Mouse (Mus musculus): ENCODE measurements around the gene Zfp692. TPM values are rescaled to one million over a fixed set of nuclear protein-coding genes. Genes with fewer than 3 reads are reported as not detected.
"Not testable (repeated sequence)": the region's sequence is repeated elsewhere in the genome, so short reads cannot be mapped to it uniquely, and the experiment has no call there.

Zfp692 gene
- polyA plus RNA-seq, 1 experiment from 2014 or later, result 27.1 TPM

- H3K27ac ChIP-seq, result no peak overlapping the region
- no peaks in the 10 kb centered on the region for H3K27me3 ChIP-seq (ENCODE audit: poor library complexity, severe bottlenecking)
- H3K9me3 ChIP-seq, result no peaks in the 10 kb centered on the region
- WGBS, result 84% methylated on average over 4 of the region's 4 CpGs
- no peak overlapping the region for H3K4me3 ChIP-seq
- H3K36me3 ChIP-seq (replicated peaks), result no peaks in the 10 kb centered on the region
- DNase-seq (ENCODE audit: extremely low spot score, low spot score), result no peak
- no peaks in the 10 kb centered on the region for H3K4me1 ChIP-seq
These were observed 16.1 kb upstream of the Zfp692 start for GRCm38 (mm10) chr11:58290812-58291211.

DNA sequence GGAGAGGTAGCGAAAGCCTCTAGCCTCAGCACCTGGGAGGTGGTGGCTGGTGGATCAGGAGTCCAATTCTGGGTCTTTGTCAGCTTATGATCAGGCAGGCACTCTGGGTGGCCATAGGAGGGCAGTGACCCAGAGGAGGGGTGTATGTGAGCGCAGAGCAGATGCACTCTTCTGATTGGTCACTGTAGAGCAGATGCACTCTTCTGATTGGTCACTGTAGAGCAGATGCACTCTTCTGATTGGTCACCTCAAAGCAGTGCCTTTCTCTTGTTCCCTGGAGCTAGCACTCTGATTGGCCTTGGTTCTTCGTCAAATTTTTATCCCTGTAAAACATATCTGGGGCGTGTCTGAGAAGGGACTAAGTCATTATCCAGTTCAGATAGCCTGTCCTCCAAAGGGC, 14.1 kb upstream of the Zfp692 start:
- Histone ChIP-seq H3K36me3 (replicated peaks) (no peaks in the 10 kb centered on the region), H3K4me1 (0 out of 2 replicates have a peak, but pooled peaks cover 7% of the 10 kb centered on the region), H3K27me3 (ENCODE audit: poor library complexity, severe bottlenecking) (no peaks in the 10 kb centered on the region), H3K4me3 (no peak overlapping the region), H3K9me3 (no peaks in the 10 kb centered on the region), H3K27ac (no peak overlapping the region)
- DNase-seq (ENCODE audit: extremely low spot score, low spot score), result no peak
- 62% methylated on average over 4 of the region's 4 CpGs for WGBS

DNA sequence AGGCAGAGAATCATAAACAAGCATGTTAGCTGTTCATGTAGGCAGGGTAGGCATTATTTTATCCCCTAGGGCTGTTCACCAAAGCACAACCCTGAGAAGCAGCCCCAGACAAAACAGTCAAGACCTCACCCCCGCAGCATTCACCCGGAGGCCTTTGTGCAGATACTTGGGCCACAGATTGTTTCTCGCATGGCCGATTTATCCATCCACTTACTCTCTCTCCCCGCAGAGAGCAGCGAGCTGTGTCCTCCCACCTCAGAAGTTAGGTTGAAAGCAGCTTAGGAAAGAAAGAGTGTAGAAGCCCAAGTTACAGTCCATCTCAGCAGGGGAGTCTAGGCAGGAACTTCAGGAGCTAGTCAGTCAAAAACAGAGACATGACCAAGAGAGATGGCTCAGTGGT, 9.5 kb upstream of the Zfp692 start:
- Histone ChIP-seq H3K27ac (no peak overlapping the region), H3K36me3 (replicated peaks) (no peaks in the 10 kb centered on the region), H3K4me1 (peaks cover 14% of the 10 kb centered on the region; the same call in 1 of the 2 replicates), H3K9me3 (no peaks in the 10 kb centered on the region), H3K4me3 (no peak overlapping the region), H3K27me3 (ENCODE audit: poor library complexity, severe bottlenecking) (no peaks in the 10 kb centered on the region)
- 53% methylated on average over 6 of the region's 6 CpGs for WGBS
- no peak for DNase-seq (ENCODE audit: extremely low spot score, low spot score)

DNA sequence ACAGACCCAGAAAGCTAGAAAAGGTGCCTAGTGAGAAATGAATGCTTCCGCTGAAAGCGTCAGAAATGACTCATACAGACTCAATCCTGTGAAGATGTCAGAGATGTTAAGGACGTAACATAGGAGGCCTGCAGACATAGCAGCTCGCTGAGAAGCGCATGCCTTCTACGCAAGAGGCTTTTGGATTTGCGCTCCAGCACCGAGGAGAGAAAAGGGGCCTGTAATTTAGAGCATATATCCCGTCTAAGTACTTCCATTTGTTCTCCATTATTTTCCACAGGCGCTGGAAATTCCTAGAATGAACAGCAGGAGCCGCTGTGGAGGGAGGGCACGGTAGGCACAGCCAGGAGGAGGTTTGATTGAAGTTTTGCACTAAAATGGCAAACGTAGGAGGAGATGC, 5.8 kb upstream of the Zfp692 start:
- H3K4me1 ChIP-seq, result peaks cover 20% of the 10 kb centered on the region
- DNase-seq (ENCODE audit: extremely low spot score, low spot score), result peak; percentile 77
- 14% methylated on average over 13 of the region's 13 CpGs for whole genome bisulfite sequencing
- H3K27ac ChIP-seq, result peak overlapping the region; percentile 63
- H3K36me3 ChIP-seq (replicated peaks), result no peaks in the 10 kb centered on the region
- peak overlapping the region; percentile 60 for H3K4me3 ChIP-seq
- no peaks in the 10 kb centered on the region for H3K27me3 ChIP-seq (ENCODE audit: poor library complexity, severe bottlenecking)
- no peaks in the 10 kb centered on the region for H3K9me3 ChIP-seq

DNA sequence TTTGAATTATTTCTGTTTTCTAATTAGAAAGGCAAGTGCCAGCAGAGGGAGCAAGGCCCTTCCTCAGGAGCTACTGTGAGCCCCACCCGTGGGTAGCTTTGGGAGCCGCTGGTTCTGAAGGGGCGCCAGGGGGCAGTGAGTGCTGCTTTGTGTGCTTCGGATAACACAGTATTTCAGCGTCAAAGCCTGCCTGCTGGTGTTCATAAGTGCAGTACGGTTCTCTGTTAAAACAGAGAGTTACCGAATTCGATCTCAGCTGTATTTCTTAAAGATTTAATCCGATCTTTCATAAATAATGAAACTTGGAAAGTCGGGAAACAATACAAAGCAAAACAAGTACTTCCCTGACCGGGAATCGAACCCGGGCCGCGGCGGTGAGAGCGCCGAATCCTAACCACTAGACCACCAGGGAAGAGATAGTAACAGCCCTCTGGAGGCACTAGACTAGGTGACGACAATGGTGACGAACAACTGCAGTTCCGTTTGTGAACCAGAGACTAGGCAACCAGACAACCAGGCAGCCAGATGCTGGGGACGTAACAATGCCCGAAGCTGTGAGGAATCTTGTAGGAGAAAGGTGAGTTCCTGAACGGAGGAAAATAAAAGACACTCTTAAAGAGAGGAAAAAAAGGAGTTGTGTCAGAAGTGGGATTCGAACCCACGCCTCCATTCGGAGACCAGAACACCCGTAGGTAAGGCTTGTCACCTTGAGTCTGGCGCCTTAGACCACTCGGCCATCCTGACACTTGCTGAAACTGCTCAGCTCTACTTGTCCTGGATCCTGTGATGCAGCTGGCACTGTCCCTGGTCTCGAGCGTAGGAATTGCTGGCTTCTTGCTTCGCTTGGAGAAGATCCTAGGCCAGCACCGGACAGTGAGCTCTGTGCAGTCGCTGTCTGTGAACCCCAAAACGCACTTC, 4.8 kb upstream of the Zfp692 start:
- H3K27ac ChIP-seq, result peak overlapping the region; percentile 88
- H3K36me3 ChIP-seq (replicated peaks), result no peaks in the 10 kb centered on the region
- under 1% methylated on average over 36 of the region's 36 CpGs for WGBS
- no peaks in the 10 kb centered on the region for H3K9me3 ChIP-seq
- peak; percentile 100 for DNase-seq (ENCODE audit: extremely low spot score, low spot score)
- peak overlapping the region; percentile 60 for H3K4me3 ChIP-seq
- H3K27me3 ChIP-seq (ENCODE audit: poor library complexity, severe bottlenecking), result no peaks in the 10 kb centered on the region
- peaks cover 28% of the 10 kb centered on the region for H3K4me1 ChIP-seq

DNA sequence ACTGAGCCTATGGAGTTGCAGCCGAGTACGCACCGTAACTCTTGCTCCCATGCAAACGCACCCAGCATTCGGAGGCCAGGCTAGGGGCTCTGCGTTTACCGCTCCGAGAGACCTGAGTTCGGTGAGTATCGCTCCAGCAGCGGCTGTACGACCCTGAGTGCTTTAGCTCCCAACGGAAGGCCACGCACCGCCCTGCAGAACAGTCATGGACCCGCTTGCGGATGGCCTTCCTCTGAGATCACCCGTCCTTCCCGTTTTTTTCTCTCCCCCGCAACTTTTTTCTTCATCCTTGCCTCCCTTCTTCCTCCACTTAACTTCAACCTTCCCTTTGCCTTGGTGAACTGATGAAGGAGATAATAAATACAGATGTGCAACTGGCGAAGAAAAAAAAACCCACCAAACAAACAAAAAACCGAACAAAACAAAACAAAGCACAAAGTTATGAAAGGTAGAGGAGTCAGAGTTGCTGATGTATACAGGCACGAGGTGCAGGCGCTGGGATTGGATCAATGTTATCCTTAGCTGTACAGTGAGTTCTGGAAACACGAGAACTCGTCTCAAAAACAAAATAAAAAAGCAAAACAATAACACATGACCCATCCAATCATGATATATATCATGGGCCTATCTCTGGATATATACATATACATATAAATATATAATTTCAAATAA, 4.0 kb upstream of the Zfp692 start:
- 1% methylated on average over 26 of the region's 26 CpGs for WGBS
- no peak for DNase-seq (ENCODE audit: extremely low spot score, low spot score)
- H3K4me3 ChIP-seq, result peak overlapping the region; percentile 60
- H3K36me3 ChIP-seq (replicated peaks), result no peaks in the 10 kb centered on the region
- H3K27ac ChIP-seq, result peak overlapping the region; percentile 88
- H3K9me3 ChIP-seq, result no peaks in the 10 kb centered on the region
- H3K4me1 ChIP-seq, result peaks cover 32% of the 10 kb centered on the region
- H3K27me3 ChIP-seq (ENCODE audit: poor library complexity, severe bottlenecking), result no peaks in the 10 kb centered on the region

- WGBS, result 18% methylated on average over 7 of the region's 7 CpGs
- 0 out of 2 replicates have a peak, but pooled peaks cover under 1% of the 10 kb centered on the region for H3K36me3 ChIP-seq (replicated peaks)
- no peaks in the 10 kb centered on the region for H3K9me3 ChIP-seq
- no peaks in the 10 kb centered on the region for H3K27me3 ChIP-seq (ENCODE audit: poor library complexity, severe bottlenecking)
- peak; percentile 20 for DNase-seq (ENCODE audit: extremely low spot score, low spot score)
- H3K4me3 ChIP-seq, result peak overlapping the region; percentile 60
- peaks cover 36% of the 10 kb centered on the region for H3K4me1 ChIP-seq
- H3K27ac ChIP-seq, result 0 out of 2 replicates have a peak overlapping the region, but pooled peaks have one; percentile 35
These were observed 3.3 kb upstream of the Zfp692 start for GRCm38 (mm10) chr11:58303594-58303993.

DNA sequence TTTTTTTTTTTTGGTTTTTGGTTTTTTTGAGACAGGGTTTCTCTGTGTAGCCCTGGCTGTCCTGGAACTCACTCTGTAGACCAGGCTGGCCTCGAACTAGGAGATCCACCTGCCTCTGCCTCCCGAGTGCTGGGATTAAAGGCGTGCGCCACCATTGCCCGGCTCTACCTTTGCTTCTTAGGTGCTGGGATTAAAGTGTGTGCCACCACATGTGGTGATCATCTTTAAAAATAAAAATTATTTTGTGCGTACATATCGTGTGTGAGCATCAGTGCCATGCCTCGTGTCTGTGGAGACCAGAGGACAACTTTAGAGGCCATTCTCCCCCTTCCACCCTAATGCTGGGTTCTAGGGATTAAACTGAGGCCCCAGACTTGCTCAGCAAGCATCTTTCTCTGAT, 1.6 kb upstream of the Zfp692 start:
- H3K9me3 ChIP-seq; H3K27me3 ChIP-seq (ENCODE audit: poor library complexity, severe bottlenecking); DNase-seq (ENCODE audit: extremely low spot score, low spot score); H3K4me3 ChIP-seq; H3K27ac ChIP-seq: not testable (repeated sequence)
- 94% methylated on average over 8 of the region's 8 CpGs for WGBS
- Histone ChIP-seq H3K4me1 (peaks cover 36% of the 10 kb centered on the region), H3K36me3 (replicated peaks) (peaks cover 13% of the 10 kb centered on the region)

GRCm38 (mm10) chr11:58307411-58308080, 677 bp downstream of the Zfp692 start:
- under 1% methylated on average over 42 of the region's 42 CpGs for WGBS
- H3K9me3 ChIP-seq, result no peaks in the 10 kb centered on the region
- peaks cover 35% of the 10 kb centered on the region for H3K36me3 ChIP-seq (replicated peaks)
- peak overlapping the region; percentile 65 for H3K4me3 ChIP-seq
- no peaks in the 10 kb centered on the region for H3K27me3 ChIP-seq (ENCODE audit: poor library complexity, severe bottlenecking)
- H3K4me1 ChIP-seq, result peaks cover 28% of the 10 kb centered on the region
- peak overlapping the region; percentile 90 for H3K27ac ChIP-seq
- DNase-seq (ENCODE audit: extremely low spot score, low spot score), result peak; percentile 71

- H3K4me3 ChIP-seq, result no peak overlapping the region
- WGBS, result 94% methylated on average over 9 of the region's 9 CpGs
- no peaks in the 10 kb centered on the region for H3K9me3 ChIP-seq
- H3K27me3 ChIP-seq (ENCODE audit: poor library complexity, severe bottlenecking), result no peaks in the 10 kb centered on the region
- H3K36me3 ChIP-seq (replicated peaks), result peaks cover 44% of the 10 kb centered on the region
- no peak for DNase-seq (ENCODE audit: extremely low spot score, low spot score)
- H3K27ac ChIP-seq, result no peak overlapping the region
- peaks cover 25% of the 10 kb centered on the region for H3K4me1 ChIP-seq
These were observed 1.8 kb downstream of the Zfp692 start for GRCm38 (mm10) chr11:58308661-58309060.

DNA sequence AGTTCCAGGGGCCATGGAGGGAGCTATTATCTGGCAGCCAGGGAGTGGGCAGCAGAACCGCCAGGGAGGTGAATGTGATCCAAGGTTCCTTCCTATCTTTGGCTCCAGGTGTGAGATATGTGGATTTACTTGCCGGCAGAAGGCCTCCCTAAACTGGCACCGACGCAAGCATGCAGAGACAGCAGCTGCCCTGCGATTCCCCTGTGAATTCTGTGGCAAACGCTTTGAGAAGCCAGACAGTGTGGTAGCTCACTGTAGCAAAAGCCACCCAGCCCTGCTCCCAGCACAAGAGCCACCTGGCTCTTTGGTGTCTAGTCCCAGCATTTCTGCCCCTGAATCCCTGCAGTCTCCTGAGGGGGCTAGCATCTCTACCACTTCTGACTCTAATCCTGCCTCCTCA, 7.2 kb downstream of the Zfp692 start:
- no peaks in the 10 kb centered on the region for H3K4me1 ChIP-seq
- H3K27ac ChIP-seq, result no peak overlapping the region
- H3K4me3 ChIP-seq, result no peak overlapping the region
- H3K36me3 ChIP-seq (replicated peaks), result peaks cover 93% of the 10 kb centered on the region
- DNase-seq (ENCODE audit: extremely low spot score, low spot score), result no peak
- WGBS, result 88% methylated on average over 6 of the region's 6 CpGs
- H3K9me3 ChIP-seq, result no peaks in the 10 kb centered on the region
- H3K27me3 ChIP-seq (ENCODE audit: poor library complexity, severe bottlenecking), result no peaks in the 10 kb centered on the region

GRCm38 (mm10) chr11:58315536-58316168, 8.8 kb downstream of the Zfp692 start:
- no peak for DNase-seq (ENCODE audit: extremely low spot score, low spot score)
- no peak overlapping the region for H3K27ac ChIP-seq
- no peaks in the 10 kb centered on the region for H3K9me3 ChIP-seq
- WGBS, result 94% methylated on average over 5 of the region's 5 CpGs
- peaks cover 83% of the 10 kb centered on the region for H3K36me3 ChIP-seq (replicated peaks)
- H3K27me3 ChIP-seq (ENCODE audit: poor library complexity, severe bottlenecking), result no peaks in the 10 kb centered on the region
- no peak overlapping the region for H3K4me3 ChIP-seq
- H3K4me1 ChIP-seq, result no peaks in the 10 kb centered on the region
